Mouse (Mus musculus) E14TG2a.4 (cell line): Measurements from ENCODE around the gene Xrn1.

ENCODE experiments used
- CTCF ChIP-seq: conservative IDR thresholded peaks from 2 replicates; pipeline ENCODE4 v1.5.1; 2014; ENCODE audit warnings: low read length
- NANOG ChIP-seq: IDR thresholded peaks from 2 replicates; pipeline ENCODE4 v1.6.1; 2014; ENCODE audit warnings: borderline replicate concordance, low read length, mixed read lengths
- POU5F1 ChIP-seq: IDR thresholded peaks from 2 replicates; pipeline ENCODE4 v1.6.1; 2014; ENCODE audit warnings: low read length, borderline replicate concordance

- TF ChIP-seq CTCF (no peak), NANOG (no peak), POU5F1 (no peak)
These were observed 112.9 kb downstream of the Xrn1 start for GRCm38 (mm10) chr9:96067507-96067906.
